Mouse (Mus musculus): ENCODE data around the gene Gpa33.

DNA sequence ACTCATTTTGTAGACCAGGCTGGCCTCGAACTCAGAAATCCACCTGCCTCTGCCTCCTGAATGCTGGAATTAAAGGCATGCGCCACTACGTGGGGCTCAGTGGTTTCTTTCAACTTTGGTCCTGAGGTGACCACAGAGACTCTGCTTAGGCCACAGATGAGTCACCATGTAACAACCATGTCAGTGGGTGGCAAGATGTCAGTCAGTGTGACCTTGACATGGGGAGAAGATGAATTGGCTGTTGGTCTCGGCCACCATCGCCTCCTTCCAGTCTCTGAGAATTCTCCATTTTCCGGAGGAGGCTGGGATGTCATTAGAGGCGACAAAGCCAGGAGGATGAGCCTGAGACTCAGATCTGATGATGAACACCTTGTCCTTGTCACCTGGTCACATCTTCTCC lies 39.7 kb downstream of the Gpa33 start:
- TF ChIP-seq CTCF (IDR thresholded peaks at IDR 0.05) (no peak), POLR2A (IDR thresholded peaks at IDR 0.05; ENCODE audit: insufficient read depth, low read depth, low read length) (no peak)
